Mouse (Mus musculus): ENCODE results near the gene Tgfb1i1.

The Tgfb1i1 gene

GRCm38 (mm10) chr7:128288923-128289544 is 42.4 kb downstream of the Tgfb1i1 start:
- DNase-seq (ENCODE audit: low read depth, low spot score), result no peak

GRCm38 (mm10) chr7:128294785-128295184 is 48.2 kb downstream of the Tgfb1i1 start:
- no peak for DNase-seq (ENCODE audit: low read depth, low spot score)

GRCm38 (mm10) chr7:128296514-128296913 is 49.9 kb downstream of the Tgfb1i1 start:
- DNase-seq (ENCODE audit: low read depth, low spot score), result no peak

GRCm38 (mm10) chr7:128297291-128297616 is 50.6 kb downstream of the Tgfb1i1 start:
- no peak for DNase-seq (ENCODE audit: low read depth, low spot score)

GRCm38 (mm10) chr7:128297617-128298480 is 51.2 kb downstream of the Tgfb1i1 start, which contains the start of gene BC017158:
TSS of gene BC017158 (minus strand) at chr7:128298170.
- peak; percentile 77 for DNase-seq (ENCODE audit: low read depth, low spot score)

GRCm38 (mm10) chr7:128298481-128299342 is 52.1 kb downstream of the Tgfb1i1 start:
- DNase-seq (ENCODE audit: low read depth, low spot score), result no peak

GRCm38 (mm10) chr7:128300952-128301351 is 54.3 kb downstream of the Tgfb1i1 start:
- no peak for DNase-seq (ENCODE audit: low read depth, low spot score)

- no peak for DNase-seq (ENCODE audit: low read depth, low spot score)
Measured at GRCm38 (mm10) chr7:128302151-128302550, 55.5 kb downstream of the Tgfb1i1 start.

GRCm38 (mm10) chr7:128304198-128304597 is 57.6 kb downstream of the Tgfb1i1 start:
- no peak for DNase-seq (ENCODE audit: low read depth, low spot score)

- no peak for DNase-seq (ENCODE audit: low read depth, low spot score)
Measured at GRCm38 (mm10) chr7:128304907-128305306, 58.3 kb downstream of the Tgfb1i1 start.
